Mouse (Mus musculus): ENCODE measurements around the gene 4930452B06Rik. TPM values are rescaled to one million over a fixed set of nuclear protein-coding genes. Genes with fewer than 3 reads are reported as not detected.

4930452B06Rik gene
- polyA plus RNA-seq, 2 experiments from 2014 or later: 0.17 to 0.29 TPM

GRCm38 (mm10) chr14:8517681-8518080, 148.4 kb downstream of the 4930452B06Rik start:
- ATAC-seq: no peak

GRCm38 (mm10) chr14:8514071-8514470, 152.0 kb downstream of the 4930452B06Rik start:
- ATAC-seq: no peak

- ATAC-seq: no peak
Observed at GRCm38 (mm10) chr14:8511276-8511675, 154.8 kb downstream of the 4930452B06Rik start.

GRCm38 (mm10) chr14:8510288-8510959, 155.6 kb downstream of the 4930452B06Rik start:
- ATAC-seq: no peak

- no peak for ATAC-seq
Observed at GRCm38 (mm10) chr14:8508669-8509068, 157.4 kb downstream of the 4930452B06Rik start.

- ATAC-seq: no peak
Observed at GRCm38 (mm10) chr14:8504206-8504605, 161.8 kb downstream of the 4930452B06Rik start.

GRCm38 (mm10) chr14:8503345-8503744, 162.7 kb downstream of the 4930452B06Rik start:
- ATAC-seq: no peak

- no peak for ATAC-seq
Observed at GRCm38 (mm10) chr14:8502496-8502895, 163.5 kb downstream of the 4930452B06Rik start.

- no peak for ATAC-seq
Observed at GRCm38 (mm10) chr14:8495691-8496090, 170.3 kb downstream of the 4930452B06Rik start.

- no peak for ATAC-seq
Observed at GRCm38 (mm10) chr14:8494952-8495351, 171.1 kb downstream of the 4930452B06Rik start.

GRCm38 (mm10) chr14:8494260-8494659, 171.8 kb downstream of the 4930452B06Rik start:
- no peak for ATAC-seq

GRCm38 (mm10) chr14:8478098-8478497, 187.9 kb downstream of the 4930452B06Rik start:
- ATAC-seq: no peak

GRCm38 (mm10) chr14:8477348-8477747, 188.7 kb downstream of the 4930452B06Rik start:
- no peak for ATAC-seq

GRCm38 (mm10) chr14:8476606-8477005, 189.4 kb downstream of the 4930452B06Rik start:
- ATAC-seq: no peak

- ATAC-seq: no peak
Observed at GRCm38 (mm10) chr14:8475851-8476250, 190.2 kb downstream of the 4930452B06Rik start.

- ATAC-seq: no peak
Observed at GRCm38 (mm10) chr14:8472884-8473283, 193.2 kb downstream of the 4930452B06Rik start.

- no peak for ATAC-seq
Observed at GRCm38 (mm10) chr14:8464401-8465154, 201.5 kb downstream of the 4930452B06Rik start.

GRCm38 (mm10) chr14:8462973-8463372, 203.1 kb downstream of the 4930452B06Rik start:
- ATAC-seq: no peak

- ATAC-seq: no peak
Observed at GRCm38 (mm10) chr14:8462321-8462909, 203.6 kb downstream of the 4930452B06Rik start.

- ATAC-seq: peak; percentile 51
Observed at GRCm38 (mm10) chr14:8460226-8461129, 205.6 kb downstream of the 4930452B06Rik start.

- ATAC-seq: no peak
Observed at GRCm38 (mm10) chr14:8459759-8460158, 206.3 kb downstream of the 4930452B06Rik start.

GRCm38 (mm10) chr14:8451117-8451516, 214.9 kb downstream of the 4930452B06Rik start:
- no peak for ATAC-seq

GRCm38 (mm10) chr14:8450342-8450741, 215.7 kb downstream of the 4930452B06Rik start:
- ATAC-seq: no peak

Data from CD4-positive, CD25-positive, alpha-beta regulatory T cell, adult 4 months (primary cell).